Mouse (Mus musculus) heart, adult 18-20 months (tissue): ENCODE data around the gene Lgals9. TPM values are rescaled to one million over a fixed set of nuclear protein-coding genes. Genes with fewer than 3 reads are reported as not detected.
"Not testable (repeated sequence)": the region's sequence is repeated elsewhere in the genome, so short reads cannot be mapped to it uniquely, and the experiment has no call there.

Source experiments
- DNase-seq, 2 experiments: peaks; one replicate each; pipeline ENCODE4 v3.0.0; 2021 to 2022; ENCODE audit warnings: mixed read lengths in 1 of 2
- total RNA-seq, 2 experiments: library from RNA; stranded (reverse); gene quantifications; 2 replicates each; pipeline ENCODE4 v1.2.3; 2021

Gene Lgals9
- total RNA-seq, 2 experiments from 2014 or later: 19.5 to 22.5 TPM

DNA sequence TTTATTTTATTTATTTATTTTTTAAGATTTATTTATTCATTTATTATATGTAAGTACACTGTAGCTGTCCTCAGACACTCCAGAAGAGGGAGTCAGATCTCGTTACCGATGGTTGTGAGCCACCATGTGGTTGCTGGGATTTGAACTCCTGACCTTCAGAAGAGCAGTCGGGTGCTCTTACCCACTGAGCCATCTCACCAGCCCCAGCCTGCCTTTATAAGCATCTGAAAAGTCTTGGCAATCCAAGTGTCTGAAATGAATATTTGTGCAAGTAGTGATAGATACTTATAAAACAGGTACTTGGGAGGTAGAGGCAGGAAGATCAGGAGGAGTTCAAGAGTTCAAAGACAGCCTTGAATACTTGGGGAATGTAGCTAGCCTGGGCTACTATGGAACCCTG lies 22.6 kb upstream of the Lgals9 start:
- DNase-seq: not testable (repeated sequence)

DNA sequence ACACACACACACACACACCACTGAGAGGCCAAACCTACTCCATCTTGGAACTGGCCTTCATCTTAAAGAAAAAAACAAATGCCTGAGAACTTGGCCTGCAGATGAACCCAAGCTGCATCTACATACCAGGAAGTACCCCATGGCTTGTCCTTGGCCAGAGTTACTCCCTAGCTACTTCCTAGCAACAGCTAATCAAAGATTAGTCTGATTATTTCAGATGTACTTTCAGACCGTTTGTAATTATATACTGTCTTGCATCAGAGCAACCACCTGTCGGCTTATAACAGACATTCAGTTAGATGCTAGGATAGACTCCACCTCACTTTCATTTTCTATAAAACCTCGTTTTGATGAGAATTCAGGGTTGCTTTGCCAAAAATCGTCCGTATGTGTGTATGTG lies 21.7 kb upstream of the Lgals9 start:
- no peak for DNase-seq

DNA sequence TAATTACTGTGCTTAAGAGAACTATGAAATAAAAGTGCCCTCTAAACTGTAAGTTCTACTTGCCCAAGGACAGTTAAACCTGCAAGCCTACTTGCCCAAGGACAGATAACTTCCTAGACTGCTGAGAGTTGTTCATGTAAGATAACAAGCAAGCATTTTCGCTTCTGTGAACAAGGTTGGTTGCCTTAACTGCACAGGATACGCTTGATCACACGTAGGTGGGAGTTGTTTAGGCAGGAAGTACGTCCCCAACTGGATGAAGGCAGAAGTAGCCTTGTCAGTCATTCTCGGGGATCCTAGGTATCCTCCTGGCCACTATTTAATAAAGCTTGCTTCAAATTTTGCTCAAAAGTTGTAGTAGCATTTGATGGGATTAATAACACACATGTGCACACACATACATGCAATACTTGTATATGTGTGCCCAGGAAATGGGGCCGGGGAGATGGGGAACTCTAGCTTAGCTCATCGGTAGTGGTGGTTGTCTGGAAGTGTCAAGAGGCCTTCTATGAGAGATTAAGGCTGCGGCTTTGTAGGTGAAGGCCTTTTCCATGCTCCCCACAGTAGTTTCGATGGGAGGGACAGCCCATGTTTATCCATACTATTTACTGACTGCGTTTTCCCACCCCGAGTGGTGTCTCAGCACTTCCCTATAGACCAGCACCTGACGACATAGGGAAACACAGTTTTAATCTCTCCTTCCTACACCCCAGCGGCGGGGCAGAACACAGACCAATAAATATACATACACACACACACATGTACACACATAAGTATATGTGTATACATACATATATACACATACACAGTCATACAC lies 21.0 kb upstream of the Lgals9 start:
- no peak for DNase-seq

DNA sequence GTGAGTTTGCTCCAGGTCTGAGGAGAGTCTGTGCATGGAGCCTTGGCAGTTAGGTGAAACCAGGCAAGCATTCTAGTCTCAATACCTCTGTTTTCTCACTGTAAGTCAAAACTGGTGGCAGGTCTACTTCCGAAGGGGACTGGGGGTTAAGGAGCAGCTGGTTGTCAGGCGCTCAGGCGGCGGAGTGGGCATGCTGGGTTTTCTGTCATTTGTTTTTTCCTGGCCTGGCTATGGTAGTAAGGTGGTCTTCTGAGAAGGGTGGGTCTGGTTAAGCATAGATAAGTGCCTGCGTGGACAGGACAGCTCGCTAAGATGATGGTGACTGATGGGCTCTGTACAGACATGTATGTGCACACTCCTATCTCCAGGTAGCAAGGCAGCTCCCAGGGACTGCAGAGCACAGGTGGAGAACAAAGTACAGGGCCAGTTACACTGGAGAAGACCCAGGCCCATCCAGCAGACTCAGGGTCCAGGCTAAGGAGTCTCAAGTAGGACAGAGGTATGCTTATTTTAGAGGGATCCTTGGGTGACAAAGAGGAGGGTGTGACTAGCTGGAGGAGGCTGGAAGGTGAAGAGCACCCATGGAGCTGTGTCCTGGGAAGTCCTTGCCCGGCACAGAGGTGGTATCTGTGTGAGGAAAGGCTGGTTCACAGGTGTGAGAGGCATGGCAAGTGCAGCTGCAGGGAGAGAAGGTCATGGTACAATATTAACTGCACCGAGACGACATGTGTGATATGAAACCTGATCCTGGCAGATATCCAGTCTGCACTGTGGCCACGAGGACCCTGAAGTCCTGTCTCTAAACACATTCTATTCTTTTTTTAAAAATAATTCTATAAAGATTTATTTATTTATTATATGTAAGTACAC lies 19.3 kb upstream of the Lgals9 start:
- DNase-seq: no peak

DNA sequence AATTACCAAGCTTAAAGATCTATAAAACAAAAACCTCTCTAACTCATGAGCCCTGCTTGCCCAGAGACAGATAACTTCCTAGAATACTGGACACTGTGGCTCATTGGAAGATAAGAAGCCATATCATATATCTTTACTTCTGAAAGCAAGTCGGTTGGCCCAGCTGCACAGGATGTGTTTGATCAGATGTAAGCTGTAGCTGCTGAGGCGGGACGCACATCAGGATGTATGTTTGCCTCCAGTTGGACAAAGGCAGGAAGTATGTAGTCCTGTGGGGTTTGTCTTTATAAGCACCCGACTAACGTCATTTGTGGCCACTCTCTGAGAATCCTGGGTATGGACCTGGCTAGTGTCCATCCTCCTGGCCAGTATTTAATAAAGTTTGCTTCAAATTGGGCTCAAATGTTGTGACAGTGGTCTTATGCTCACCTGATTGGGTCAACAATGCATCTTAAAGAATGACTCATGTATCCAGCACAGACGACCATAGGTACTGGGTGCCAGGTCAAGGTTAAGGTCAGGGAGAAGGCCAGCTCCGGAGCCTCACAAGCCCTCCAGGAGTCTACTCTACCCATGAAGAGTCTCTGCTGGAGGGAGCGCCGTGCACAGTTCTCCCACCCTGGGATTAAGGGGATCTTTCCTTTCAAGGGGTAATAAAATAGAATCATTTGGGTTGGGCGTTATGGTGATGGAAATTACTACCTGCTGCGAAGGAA lies 18.5 kb upstream of the Lgals9 start:
- DNase-seq: peak in 1 of 2 experiments; percentile 45

DNA sequence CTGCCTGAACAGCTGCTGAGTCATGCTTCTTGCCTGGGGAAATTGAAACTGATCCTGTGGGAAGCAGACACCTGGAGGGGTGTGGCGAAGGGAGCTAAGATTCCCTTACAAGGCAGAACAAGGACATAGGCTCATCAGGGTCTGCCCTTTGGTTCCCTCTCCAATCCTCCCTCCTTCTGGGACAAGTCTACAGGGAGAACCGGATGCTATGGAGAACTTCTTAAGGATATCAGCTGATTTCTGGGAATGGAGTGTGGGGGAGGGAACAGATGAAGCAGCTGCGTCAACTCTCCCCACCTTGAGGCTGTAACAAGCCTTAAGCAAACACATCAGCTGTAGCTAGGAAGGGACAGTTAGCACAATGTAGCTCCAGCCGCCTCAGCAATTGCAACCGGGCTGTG lies 17.8 kb upstream of the Lgals9 start:
- DNase-seq: peak in 1 of 2 experiments; percentile 34

DNA sequence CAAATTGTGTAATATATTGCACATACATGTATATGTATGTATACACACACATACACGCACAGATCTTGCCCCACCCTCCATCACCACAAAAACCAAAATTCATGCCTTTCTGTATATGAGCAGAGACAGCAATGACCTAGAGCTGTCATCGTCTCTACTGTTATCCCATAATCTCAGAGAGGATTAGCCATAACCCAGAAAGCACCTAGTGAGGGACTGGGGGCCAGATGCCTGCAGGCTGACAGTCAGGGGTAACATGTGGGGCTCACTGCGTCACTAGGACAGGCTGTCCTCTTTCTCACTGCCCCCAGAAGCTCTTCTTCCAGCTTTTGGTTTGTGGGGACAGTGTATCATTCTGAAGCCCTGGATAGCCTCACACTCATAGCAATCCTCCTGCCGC lies 17.1 kb upstream of the Lgals9 start:
- no peak for DNase-seq

DNA sequence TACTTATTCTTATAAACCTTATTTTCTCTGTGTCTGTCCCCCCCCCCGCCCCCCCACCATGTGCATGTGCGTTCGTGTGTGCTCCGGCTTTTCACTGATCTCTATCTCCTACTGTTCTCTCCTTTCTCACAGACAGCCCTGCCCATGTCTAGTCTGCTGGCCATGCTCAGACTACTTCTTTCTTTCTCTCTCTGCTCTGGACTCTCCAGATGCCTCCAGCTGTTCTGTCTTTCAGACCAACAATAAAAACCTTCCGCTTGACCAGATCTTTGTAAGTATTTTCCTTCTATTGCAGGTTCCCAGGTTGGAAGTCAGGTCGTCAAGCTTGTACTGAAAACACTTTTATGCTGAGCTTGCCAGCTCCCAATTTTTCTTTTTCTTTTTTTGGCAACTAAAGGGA lies 14.4 kb upstream of the Lgals9 start:
- DNase-seq: no peak

DNA sequence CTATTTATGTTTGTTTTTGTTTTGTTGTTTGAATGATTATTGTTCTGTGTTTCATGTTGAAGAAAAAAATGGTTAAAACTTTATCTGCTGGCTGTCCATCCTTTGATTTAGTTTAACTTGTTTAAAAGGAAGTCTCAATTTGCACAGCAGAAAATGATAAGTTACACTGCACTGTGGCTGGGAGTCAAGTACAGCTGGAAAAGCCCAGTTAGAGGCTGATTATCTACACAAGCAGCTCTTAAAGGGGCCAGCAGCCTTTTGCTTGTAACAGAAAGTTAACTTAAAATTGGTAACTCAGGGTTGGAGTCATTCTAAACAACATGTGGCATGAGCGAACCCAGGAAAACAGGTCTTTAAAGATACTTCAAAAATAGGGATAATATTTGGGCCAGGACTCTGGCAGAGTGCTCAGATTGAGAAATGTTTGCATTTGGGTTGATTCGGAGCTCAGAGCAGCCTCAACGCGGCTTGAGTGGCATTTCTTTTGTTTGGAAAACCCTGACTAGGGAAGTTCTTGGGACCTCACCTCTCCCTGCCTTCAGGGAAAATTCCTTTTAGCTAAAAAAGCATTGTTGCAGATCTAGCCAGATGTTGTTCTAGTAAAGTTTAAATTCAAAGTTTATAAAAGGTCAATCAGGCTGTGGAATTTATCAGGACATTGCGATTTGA lies 6.3 kb upstream of the Lgals9 start:
- not testable (repeated sequence) for DNase-seq

DNA sequence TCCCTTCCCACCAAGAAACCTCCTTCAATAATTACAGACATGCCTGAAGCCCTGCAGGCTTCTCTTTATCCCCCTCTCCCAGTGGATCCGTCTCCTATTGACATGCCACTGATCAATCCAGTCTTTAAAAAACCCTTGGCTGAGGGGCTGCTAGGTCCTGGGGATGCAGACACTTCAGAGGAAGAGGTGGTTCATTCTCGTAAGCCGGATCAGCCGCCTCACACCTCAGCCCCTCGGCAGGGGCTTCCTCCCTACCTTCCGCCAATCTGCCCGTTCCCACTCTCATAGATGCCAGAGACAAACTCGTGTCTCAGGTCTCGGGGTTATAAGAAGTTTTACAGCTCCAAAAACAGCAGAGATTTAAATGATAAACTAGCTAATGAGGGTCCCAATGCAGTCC lies 5.3 kb upstream of the Lgals9 start:
- no peak for DNase-seq

DNA sequence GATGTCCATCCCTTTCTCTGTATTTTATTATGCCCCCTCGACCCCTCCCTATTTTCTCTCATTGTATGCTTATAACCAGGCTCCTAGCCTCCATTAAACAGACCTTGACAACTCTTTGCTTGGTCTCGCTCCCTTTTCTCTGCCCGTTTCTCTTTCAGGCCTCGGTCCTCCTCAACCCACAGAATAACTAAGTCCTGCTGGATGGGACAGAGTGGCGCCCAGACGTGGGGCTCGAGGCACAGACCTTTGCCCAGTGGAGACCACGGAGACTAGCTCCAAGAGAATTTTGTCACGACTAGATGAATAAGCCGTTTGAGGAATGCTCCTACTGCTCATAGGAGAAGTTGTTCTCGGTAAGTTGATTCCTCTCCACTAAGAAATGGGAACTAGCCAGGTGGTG lies 4.5 kb upstream of the Lgals9 start:
- DNase-seq: not testable (repeated sequence)

DNA sequence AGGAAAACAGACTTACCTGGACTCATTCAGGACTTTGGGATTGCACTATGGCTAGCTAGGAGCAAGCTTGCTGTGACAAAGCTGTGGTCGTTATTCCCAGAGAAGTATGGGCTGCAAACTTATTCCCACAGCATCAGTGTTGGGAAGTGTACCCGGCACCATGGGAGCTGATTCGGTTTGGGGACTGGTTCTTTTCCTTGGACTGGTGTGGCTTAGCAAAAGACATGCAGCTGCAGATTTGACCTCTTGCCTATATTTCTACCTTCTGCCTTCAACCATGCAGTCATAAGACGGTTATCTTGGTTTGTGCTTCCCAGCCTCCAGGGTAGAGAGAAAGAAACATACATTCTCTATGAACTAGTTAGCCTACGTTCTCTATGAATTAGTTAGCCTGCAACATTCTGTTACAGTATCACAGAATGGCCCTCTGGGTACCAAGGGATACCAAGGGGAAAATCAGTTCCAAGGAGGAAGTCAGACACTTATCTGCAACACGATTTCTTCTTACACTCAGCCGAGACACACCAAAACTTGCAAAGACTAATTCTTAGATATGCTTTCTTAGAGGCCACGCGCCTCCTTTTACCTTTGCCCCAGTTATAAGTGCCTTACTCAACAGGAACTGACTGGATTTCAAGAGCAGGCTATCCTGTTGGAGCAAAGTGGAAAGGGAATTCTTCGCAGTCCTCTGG lies 1.7 kb upstream of the Lgals9 start:
- DNase-seq: no peak

DNA sequence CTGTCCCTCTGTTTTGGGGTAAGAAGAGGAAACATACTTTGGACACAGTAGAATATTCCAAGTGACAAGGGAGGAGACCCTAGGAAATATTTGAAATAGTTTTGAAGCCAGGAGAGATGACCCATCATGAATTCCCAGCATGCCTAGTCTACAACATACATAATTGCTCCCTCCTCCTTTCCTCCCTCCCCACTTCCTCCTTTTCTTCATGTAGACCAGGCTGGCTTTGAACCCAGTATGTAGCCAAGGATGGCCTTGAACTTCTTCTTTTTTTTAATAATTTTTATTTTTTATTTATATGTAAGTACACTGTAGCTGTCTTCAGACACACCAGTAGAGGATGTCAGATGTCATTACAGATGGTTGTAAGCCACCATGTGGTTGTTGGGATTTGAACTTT lies 759 bp upstream of the Lgals9 start:
- DNase-seq: no peak

DNA sequence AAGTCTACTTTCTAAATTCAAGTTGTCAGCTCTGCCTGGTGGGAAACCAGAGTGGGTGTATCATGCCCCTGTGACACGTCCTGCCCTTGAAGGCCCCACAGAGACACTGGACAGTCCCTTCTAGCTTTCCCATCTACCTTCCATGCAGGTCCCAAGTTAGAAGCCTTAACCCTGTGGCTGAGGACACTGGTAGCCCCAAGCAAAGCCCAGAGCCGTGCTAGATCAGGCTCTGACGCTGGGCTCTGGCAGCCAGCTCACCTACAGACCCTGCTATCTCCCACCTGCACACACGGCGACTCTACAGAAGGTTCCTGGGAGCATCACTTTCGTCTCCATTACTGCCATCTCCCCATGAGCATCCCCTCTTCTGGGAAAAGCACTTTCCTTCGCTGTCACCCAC lies 1.2 kb downstream of the Lgals9 start:
- no peak for DNase-seq

DNA sequence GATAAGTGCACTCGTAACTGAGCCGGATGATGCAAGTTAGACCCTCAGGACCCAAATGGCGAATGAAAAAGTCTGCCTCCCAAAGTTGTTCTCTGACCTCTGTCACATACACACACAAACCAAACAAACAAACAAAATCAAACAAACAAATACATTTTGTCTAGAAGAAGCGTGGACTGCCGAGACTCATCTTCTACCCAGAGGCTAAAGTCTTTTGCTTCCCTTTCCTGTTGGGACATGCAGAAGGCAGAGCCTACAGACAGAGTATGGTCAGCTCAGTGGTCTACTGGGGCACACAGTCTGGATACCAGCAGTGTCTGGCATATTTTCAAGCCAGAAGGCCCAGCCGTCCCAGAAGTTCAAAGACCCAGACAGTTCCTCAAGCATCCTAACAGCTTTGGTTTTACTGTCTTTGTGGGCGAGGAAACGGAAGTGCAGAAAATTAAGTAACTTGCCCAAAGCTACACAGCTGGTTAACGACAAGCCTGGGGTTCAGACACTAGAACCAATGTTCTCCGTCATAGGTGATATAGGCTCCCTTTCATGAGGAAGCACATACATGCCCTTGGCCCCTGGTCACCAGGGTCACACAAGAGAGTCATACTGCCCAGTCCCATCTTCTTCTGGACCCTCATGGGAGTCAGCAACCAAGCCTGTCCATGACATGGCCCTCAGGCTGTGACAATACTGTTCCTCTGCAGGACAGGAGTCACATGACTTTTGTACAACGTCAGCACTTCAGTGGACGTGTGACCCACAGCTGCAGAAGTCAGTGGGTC lies 2.0 kb downstream of the Lgals9 start:
- peak; percentile 30 to 34 for DNase-seq

DNA sequence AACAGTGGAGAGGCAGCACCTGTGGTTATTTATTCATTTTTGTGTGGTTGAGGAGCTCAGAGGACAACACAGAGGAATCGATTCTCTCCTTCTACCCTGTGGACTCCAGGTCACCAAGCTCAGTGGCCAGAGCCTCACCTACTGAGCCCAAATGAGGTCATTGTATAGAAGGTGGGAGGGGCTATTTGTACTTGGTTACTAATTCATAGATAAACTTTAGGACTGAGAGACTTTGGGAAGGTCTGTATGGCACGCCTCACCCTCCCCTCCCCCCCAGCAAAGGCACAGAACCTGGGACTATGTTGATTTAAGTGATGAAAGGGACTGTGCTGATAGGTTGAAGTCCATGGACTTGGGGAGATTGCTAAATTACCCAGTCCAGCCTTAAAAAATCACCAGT lies 2.7 kb downstream of the Lgals9 start:
- DNase-seq: no peak

DNA sequence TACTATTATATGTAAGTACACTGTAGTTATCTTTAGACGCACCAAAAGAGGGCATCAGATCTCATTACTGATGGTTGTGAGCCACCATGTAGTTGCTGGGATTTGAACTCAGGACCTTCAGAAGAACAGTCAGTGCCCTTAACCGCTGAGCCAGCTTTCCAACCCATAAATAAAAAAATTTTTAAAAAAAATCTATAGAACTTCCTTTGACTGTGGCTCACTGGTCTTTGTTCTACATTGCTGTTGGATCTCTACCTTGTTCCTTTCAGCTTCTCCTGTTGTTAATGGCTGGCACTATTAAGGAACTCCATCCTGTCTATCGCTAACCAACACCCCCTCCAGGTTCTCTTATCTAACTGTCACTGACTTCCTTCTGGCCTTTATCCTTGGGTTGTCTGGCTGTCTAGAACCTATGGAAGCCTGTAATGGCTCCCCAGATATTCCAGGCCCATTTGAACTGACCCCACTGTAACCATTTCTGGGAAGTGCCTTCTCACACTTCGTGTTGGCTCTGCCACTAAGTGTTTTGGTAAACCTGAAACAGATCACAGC lies 4.6 kb downstream of the Lgals9 start:
- no peak for DNase-seq

DNA sequence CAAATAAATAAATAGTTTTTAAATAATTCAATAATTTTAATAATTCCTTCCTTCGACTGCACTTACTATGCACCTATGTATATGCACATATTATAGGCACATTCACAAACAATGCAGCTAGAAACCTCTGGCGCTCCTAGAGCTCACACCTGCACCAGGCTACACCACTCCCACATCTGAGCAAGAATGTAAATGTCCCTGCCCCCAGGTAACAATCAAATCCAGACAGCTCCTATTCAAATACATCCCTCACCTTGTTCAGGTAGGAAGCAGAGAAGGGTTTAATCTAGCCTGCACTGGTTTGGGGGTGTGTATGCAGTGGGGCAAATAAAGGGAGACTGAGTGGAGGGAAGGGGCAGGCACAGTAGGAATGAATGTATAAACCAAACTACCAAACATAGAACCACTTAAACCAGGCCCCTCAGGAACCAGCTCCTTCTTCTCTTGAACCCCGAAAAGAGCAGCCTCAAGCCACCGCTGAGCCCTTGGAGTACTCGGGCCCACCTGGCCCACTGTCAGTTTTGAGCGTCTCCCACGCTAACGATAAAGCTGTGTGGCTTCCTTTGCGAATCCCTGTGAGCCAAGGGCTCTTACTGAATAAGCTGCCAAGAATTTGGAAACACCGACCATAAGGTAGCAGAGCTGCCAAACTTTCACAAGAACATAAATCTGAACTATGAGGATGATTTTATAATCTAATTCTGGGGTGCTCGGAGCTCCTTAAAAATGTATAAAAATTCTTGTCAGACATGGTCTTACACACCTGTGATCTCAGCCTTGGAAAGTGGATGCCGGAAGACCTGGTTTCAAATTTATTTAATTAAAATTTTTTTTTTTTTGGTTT lies 6.3 kb downstream of the Lgals9 start:
- no peak for DNase-seq

DNA sequence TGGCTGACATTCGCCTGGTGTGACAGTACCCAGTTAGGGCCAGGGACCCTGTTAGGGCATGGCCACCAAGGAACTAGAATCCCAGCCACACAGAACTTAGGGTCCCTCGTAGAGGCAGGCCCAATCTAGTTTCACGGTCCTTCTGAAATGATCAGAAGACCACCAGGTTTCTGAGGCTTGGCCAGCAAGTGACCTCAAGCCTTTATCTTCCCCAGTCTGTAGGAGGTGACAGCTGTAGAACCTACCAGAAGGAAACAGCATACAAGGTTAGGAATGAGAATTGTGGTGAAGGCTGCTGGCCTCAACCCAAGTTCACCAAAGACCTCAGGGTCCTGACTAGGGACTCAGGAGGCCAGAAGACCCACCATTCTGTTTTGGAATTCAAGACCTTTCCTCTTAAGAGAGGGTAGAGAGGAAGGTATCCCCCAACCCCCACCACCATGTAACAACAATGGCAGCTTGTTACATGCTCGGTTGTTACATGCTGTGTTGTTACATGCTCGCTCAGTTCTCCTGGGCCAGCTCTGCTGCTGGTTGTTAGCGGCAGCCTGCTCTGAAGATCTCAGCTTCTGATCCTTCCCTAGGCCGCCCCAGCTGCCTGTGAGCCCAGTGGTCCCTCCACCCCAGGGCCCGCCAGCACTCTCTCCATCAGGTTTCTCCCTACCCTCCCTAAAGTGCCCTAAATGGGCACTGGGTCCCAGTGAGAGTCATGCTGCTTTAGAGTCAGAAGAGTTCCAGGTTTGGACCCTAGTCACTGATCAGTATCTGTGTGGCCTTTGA lies 7.8 kb downstream of the Lgals9 start:
- no peak for DNase-seq
